Mouse (Mus musculus) testis, postnatal 14 days (tissue): ENCODE measurements at regions not wholly inside any gene's neighbourhood (a gene's known extent, or its start where the extent isn't known, plus 50 kb on each side); places are given as distances from the start of the nearest gene placed in this dataset.

ENCODE experiments used
- DNase-seq: peaks from one replicate; pipeline ENCODE4 v3.0.0; 2021; ENCODE audit warnings: low spot score

- DNase-seq, result no peak
These were observed 147.2 kb upstream of the Plscr5 start for GRCm38 (mm10) chr9:92045472-92045905.

GRCm38 (mm10) chr9:92044161-92044560, 148.6 kb upstream of the Plscr5 start:
- no peak for DNase-seq

- no peak for DNase-seq
These were observed 176.2 kb upstream of the Plscr5 start for GRCm38 (mm10) chr9:92016521-92016920.

GRCm38 (mm10) chr9:92015923-92016322, 176.8 kb upstream of the Plscr5 start:
- DNase-seq, result no peak

- DNase-seq, result no peak
These were observed 204.5 kb upstream of the Plscr5 start for GRCm38 (mm10) chr9:91988240-91988639.

GRCm38 (mm10) chr9:91981955-91982621, 210.6 kb upstream of the Plscr5 start:
- DNase-seq, result peak; percentile 15

GRCm38 (mm10) chr9:91981499-91981898, 211.2 kb upstream of the Plscr5 start:
- DNase-seq, result no peak

- no peak for DNase-seq
These were observed 228.7 kb upstream of the Plscr5 start for GRCm38 (mm10) chr9:91964051-91964450.

GRCm38 (mm10) chr9:91962726-91963125, 230.0 kb upstream of the Plscr5 start:
- DNase-seq, result no peak

GRCm38 (mm10) chr9:91961666-91962065, 231.1 kb upstream of the Plscr5 start:
- no peak for DNase-seq

- DNase-seq, result no peak
These were observed 232.0 kb upstream of the Plscr5 start for GRCm38 (mm10) chr9:91960556-91961325.

- DNase-seq, result no peak
These were observed 233.1 kb upstream of the Plscr5 start for GRCm38 (mm10) chr9:91959592-91959991.

- DNase-seq, result no peak
These were observed 233.7 kb upstream of the Plscr5 start for GRCm38 (mm10) chr9:91959076-91959475.

- no peak for DNase-seq
These were observed 234.3 kb upstream of the Plscr5 start for GRCm38 (mm10) chr9:91958421-91958820.

GRCm38 (mm10) chr9:91957061-91957460, 235.7 kb upstream of the Plscr5 start:
- DNase-seq, result no peak

GRCm38 (mm10) chr9:91948746-91949145, 244.0 kb upstream of the Plscr5 start:
- no peak for DNase-seq

GRCm38 (mm10) chr9:91942001-91942400, 250.7 kb upstream of the Plscr5 start:
- DNase-seq, result no peak

GRCm38 (mm10) chr9:91938729-91939128, 254.0 kb upstream of the Plscr5 start:
- no peak for DNase-seq

GRCm38 (mm10) chr9:91904066-91904465, 288.7 kb upstream of the Plscr5 start:
- DNase-seq, result no peak

- DNase-seq, result no peak
These were observed 291.8 kb upstream of the Plscr5 start for GRCm38 (mm10) chr9:91900956-91901355.

- DNase-seq, result no peak
These were observed 315.9 kb upstream of the Plscr5 start for GRCm38 (mm10) chr9:91876823-91877222.

- DNase-seq, result no peak
These were observed 361.2 kb upstream of the Plscr5 start for GRCm38 (mm10) chr9:91831556-91831955.

GRCm38 (mm10) chr9:91823733-91824487, 368.8 kb upstream of the Plscr5 start:
- no peak for DNase-seq
